Mouse (Mus musculus) liver, embryonic 12.5 days (tissue): ENCODE results near the gene Kcnh2. TPM values are rescaled to one million over a fixed set of nuclear protein-coding genes. Genes with fewer than 3 reads are reported as not detected.

Source experiments
- ATAC-seq: fragments of 200-750 bp; cut with Nextera tagmentation; 2 replicates; pipeline ENCODE4 v1.8.0; 2017; ENCODE audit warnings: moderate number of reproducible peaks, mild to moderate bottlenecking, moderate library complexity
- H3K27ac ChIP-seq: fragments of 300-500 bp; sonication (generic); 2 replicates; pipeline ENCODE4 v1.5.1; 2016; ENCODE audit warnings: mild to moderate bottlenecking
- H3K27me3 ChIP-seq: fragments of 300-500 bp; sonication (generic); replicated peaks from 2 replicates; pipeline ENCODE4 v1.6.1; 2016; ENCODE audit warnings: mild to moderate bottlenecking, moderate library complexity
- H3K36me3 ChIP-seq: fragments of 300-500 bp; sonication (generic); 2 replicates; pipeline ENCODE4 v1.6.1; 2016; ENCODE audit warnings: mild to moderate bottlenecking, moderate library complexity
- H3K4me1 ChIP-seq: fragments of 300-500 bp; sonication (generic); 2 replicates; pipeline ENCODE4 v1.6.1; 2016
- H3K4me2 ChIP-seq: fragments of 300-500 bp; sonication (generic); 2 replicates; pipeline ENCODE4 v1.6.1; 2016; ENCODE audit warnings: mild to moderate bottlenecking, moderate library complexity
- H3K4me3 ChIP-seq: fragments of 300-500 bp; sonication (generic); 2 replicates; pipeline ENCODE4 v1.5.1; 2016; ENCODE audit warnings: mild to moderate bottlenecking, moderate library complexity
- H3K9ac ChIP-seq: fragments of 300-500 bp; sonication (generic); 2 replicates; pipeline ENCODE4 v1.6.1; 2016; ENCODE audit warnings: mild to moderate bottlenecking, moderate library complexity
- H3K9me3 ChIP-seq: fragments of 300-500 bp; sonication (generic); replicated peaks from 2 replicates; pipeline ENCODE4 v1.6.1; 2016; ENCODE audit warnings: mild to moderate bottlenecking, moderate library complexity
- WGBS: fragments of 180-500 bp; shearing (Covaris S2); methylation state at CpG from one replicate; pipeline ENCODE4 v1.1.7; 2016; ENCODE audit not compliant: insufficient replicate concordance; 5-methylcytosine and 5-hydroxymethylcytosine counted together
- polyA plus RNA-seq: library from polyadenylated mRNA; unstranded; fragments of >200 nt; fragmentation: Nextera tagmentation; extraction: Ambion mirVana; gene quantifications from 2 replicates; pipeline ENCODE4 v1.2.1, GENCODE M21; 2016

Gene Kcnh2
- polyA plus RNA-seq, 1 experiment from 2014 or later = 0.89 TPM

- no peak for ATAC-seq
- Histone ChIP-seq H3K4me2 (no peak overlapping the region), H3K36me3 (no peaks in the 10 kb centered on the region), H3K27ac (no peak overlapping the region), H3K4me1 (no peaks in the 10 kb centered on the region), H3K9me3 (no peaks in the 10 kb centered on the region), H3K9ac (no peak overlapping the region), H3K4me3 (no peak overlapping the region), H3K27me3 (peaks cover 50% of the 10 kb centered on the region; the same call in 1 of the 2 replicates)
- 64% methylated on average over 6 of the region's 6 CpGs for WGBS
Observed at GRCm38 (mm10) chr5:24374216-24374615, 22.8 kb upstream of the Kcnh2 start.

DNA sequence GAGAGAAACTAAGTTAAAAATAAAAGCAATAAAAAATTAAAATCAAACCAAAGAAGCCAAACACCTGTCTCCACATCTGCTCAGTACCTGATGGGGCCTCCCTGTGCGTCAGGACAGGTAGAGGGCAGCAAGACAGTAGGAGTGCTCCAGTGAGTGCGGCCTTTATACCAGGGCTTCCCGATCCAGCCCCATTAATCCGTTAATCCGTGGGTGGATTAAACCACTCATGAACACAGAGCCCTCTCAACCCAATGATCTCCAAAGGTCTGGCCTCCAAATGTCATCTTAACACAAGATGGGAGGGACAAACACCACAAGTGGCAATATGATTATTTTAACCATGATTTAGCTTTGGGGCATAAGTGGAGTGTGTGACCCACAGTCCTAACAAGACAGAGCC, 22.4 kb upstream of the Kcnh2 start:
- H3K4me2 ChIP-seq = no peak overlapping the region

DNA sequence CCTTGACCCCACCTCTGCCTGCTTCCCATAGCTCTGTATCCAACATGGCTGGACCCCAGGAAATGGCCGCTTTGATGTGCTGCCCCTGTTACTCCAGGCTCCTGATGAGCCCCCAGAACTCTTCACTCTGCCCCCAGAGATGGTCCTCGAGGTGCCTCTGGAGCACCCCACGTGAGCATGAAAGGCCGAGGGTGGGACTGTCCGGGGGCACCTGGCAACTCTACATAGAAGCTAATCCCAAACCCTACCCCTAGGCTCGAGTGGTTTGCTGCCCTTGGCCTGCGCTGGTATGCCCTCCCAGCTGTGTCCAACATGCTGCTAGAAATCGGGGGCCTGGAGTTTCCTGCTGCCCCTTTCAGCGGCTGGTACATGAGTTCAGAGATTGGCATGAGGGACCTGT, 18.4 kb upstream of the Kcnh2 start:
- no peak overlapping the region for H3K27ac ChIP-seq
- WGBS = 74% methylated on average over 9 of the region's 9 CpGs
- H3K4me1 ChIP-seq = peaks cover 11% of the 10 kb centered on the region; the same call in 1 of the 2 replicates
- H3K4me2 ChIP-seq = no peak overlapping the region
- no peak overlapping the region for H3K9ac ChIP-seq
- ATAC-seq = no peak
- peaks cover 63% of the 10 kb centered on the region for H3K27me3 ChIP-seq
- no peak overlapping the region for H3K4me3 ChIP-seq
- no peaks in the 10 kb centered on the region for H3K36me3 ChIP-seq
- H3K9me3 ChIP-seq = no peaks in the 10 kb centered on the region

More for the DNA sequence above, 22.4 kb upstream of the Kcnh2 start:
- H3K36me3 ChIP-seq = no peaks in the 10 kb centered on the region
- H3K4me1 ChIP-seq = no peaks in the 10 kb centered on the region
- no peak for ATAC-seq
- H3K9ac ChIP-seq = no peak overlapping the region
- 67% methylated on average over 5 of the region's 5 CpGs for WGBS
- no peak overlapping the region for H3K27ac ChIP-seq
- H3K9me3 ChIP-seq = no peaks in the 10 kb centered on the region
- H3K4me3 ChIP-seq = no peak overlapping the region
- peaks cover 50% of the 10 kb centered on the region; the same call in 1 of the 2 replicates for H3K27me3 ChIP-seq

GRCm38 (mm10) chr5:24366426-24366825, 15.0 kb upstream of the Kcnh2 start:
- Histone ChIP-seq H3K27me3 (peaks cover 79% of the 10 kb centered on the region), H3K4me1 (peaks cover 12% of the 10 kb centered on the region; the same call in 1 of the 2 replicates), H3K9me3 (no peaks in the 10 kb centered on the region), H3K9ac (no peak overlapping the region), H3K4me3 (no peak overlapping the region), H3K4me2 (no peak overlapping the region), H3K27ac (no peak overlapping the region), H3K36me3 (no peaks in the 10 kb centered on the region)
- ATAC-seq = no peak
- WGBS = 58% methylated on average over 9 of the region's 9 CpGs

- H3K4me1 ChIP-seq = peaks cover 12% of the 10 kb centered on the region; the same call in 1 of the 2 replicates
- 0 out of 2 replicates have a peak overlapping the region, but pooled peaks have one; percentile 1 for H3K4me2 ChIP-seq
- no peaks in the 10 kb centered on the region for H3K36me3 ChIP-seq
- no peak overlapping the region for H3K27ac ChIP-seq
- peak overlapping the region; percentile 2; the same call in 1 of the 2 replicates for H3K4me3 ChIP-seq
- peaks cover 75% of the 10 kb centered on the region for H3K27me3 ChIP-seq
- no peak for ATAC-seq
- no peaks in the 10 kb centered on the region for H3K9me3 ChIP-seq
- WGBS = 6% methylated on average over 5 of the region's 5 CpGs
- H3K9ac ChIP-seq = no peak overlapping the region
Observed at GRCm38 (mm10) chr5:24365528-24365927, 14.1 kb upstream of the Kcnh2 start.

- Histone ChIP-seq H3K9ac (no peak overlapping the region), H3K9me3 (no peaks in the 10 kb centered on the region), H3K36me3 (no peaks in the 10 kb centered on the region), H3K4me2 (peak overlapping the region; percentile 1; the same call in 1 of the 2 replicates), H3K4me1 (peaks cover 12% of the 10 kb centered on the region; the same call in 1 of the 2 replicates), H3K27ac (no peak overlapping the region), H3K27me3 (peaks cover 75% of the 10 kb centered on the region), H3K4me3 (peak overlapping the region; percentile 2; the same call in 1 of the 2 replicates)
- WGBS = 44% methylated on average over 10 of the region's 10 CpGs
- ATAC-seq = no peak
Observed at GRCm38 (mm10) chr5:24364963-24365362, 13.6 kb upstream of the Kcnh2 start.

DNA sequence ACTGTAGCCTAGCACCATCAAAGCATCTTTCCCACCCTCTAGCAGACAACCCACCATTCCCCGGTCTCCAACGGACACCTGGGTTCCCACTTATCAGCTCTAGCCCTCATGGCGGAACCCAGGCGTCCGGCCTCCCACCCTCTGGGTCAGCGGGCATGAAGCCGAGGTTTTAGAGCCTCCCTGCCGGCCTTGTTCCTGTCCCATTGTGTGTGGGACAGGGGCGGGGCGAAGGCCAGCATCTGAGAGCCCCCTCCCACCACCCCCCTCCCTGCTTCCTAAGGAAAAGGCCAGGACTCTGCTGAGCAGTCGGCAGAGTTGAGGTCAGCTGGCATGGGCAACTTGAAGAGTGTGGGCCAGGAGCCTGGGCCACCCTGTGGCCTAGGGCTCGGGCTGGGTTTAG, 13.1 kb upstream of the Kcnh2 start, which contains the start of gene Nos3:
TSS of gene Nos3 (plus strand) at position 303 of the 400 bp plus-strand sequence.
- 30% methylated on average over 12 of the region's 12 CpGs for WGBS
- Histone ChIP-seq H3K4me1 (peaks cover 12% of the 10 kb centered on the region; the same call in 1 of the 2 replicates), H3K27me3 (peaks cover 74% of the 10 kb centered on the region), H3K36me3 (no peaks in the 10 kb centered on the region), H3K9me3 (no peaks in the 10 kb centered on the region), H3K4me3 (peak within 1 kb of the TSS; percentile 2; the same call in 1 of the 2 replicates), H3K27ac (no peak within 1 kb of the TSS), H3K4me2 (peak within 1 kb of the TSS; percentile 1; the same call in 1 of the 2 replicates), H3K9ac (no peak within 1 kb of the TSS)
- ATAC-seq = no peak

DNA sequence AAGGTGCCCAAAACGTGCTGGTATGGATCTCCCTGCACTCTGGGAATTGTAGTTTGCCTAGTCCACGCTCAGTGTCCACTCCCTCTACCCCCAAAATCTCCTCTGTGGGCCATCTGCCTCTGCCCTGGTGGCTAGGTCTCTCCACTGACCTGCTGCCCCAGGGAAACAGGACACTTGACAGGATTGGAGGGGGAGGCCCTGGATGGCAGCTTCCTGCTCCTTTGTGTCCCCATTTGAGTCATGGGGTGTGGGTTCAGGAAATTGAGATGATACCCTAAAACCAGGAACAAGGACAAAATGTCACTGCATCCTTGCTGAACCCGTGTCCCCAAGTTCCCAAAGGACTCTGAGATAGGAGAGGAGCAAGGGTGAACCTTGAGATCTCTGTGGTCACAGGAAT, 12.7 kb upstream of the Kcnh2 start:
- peaks cover 12% of the 10 kb centered on the region; the same call in 1 of the 2 replicates for H3K4me1 ChIP-seq
- no peak overlapping the region for H3K4me3 ChIP-seq
- no peak for ATAC-seq
- H3K27me3 ChIP-seq = peaks cover 74% of the 10 kb centered on the region
- no peak overlapping the region for H3K4me2 ChIP-seq
- H3K9ac ChIP-seq = no peak overlapping the region
- no peaks in the 10 kb centered on the region for H3K36me3 ChIP-seq
- H3K27ac ChIP-seq = no peak overlapping the region
- 37% methylated on average over 3 of the region's 3 CpGs for WGBS
- no peaks in the 10 kb centered on the region for H3K9me3 ChIP-seq

DNA sequence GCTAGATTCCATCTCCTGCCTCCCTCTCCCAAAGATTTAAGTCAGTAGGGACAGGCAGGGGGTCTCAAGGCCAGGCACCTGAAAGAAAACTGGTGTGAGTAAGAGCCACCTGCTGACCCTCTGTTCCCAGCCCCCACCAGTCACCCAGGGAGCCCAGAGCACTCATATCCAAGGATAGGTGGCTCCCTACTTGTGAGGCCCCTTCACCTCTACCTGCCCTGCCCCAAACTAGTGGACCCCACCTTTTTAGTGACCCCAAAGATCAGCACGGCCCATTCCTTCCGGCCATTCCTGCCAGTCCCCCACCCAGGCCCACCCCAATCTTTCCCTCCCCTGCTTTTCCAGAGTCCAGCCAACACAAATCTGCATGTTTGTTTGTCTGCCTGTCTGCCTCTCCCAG, 12.1 kb upstream of the Kcnh2 start:
- Histone ChIP-seq H3K4me2 (no peak overlapping the region), H3K9me3 (no peaks in the 10 kb centered on the region), H3K4me1 (peaks cover 12% of the 10 kb centered on the region; the same call in 1 of the 2 replicates), H3K4me3 (no peak overlapping the region), H3K9ac (no peak overlapping the region), H3K27me3 (peaks cover 76% of the 10 kb centered on the region), H3K27ac (no peak overlapping the region), H3K36me3 (no peaks in the 10 kb centered on the region)
- 65% methylated on average over 2 of the region's 2 CpGs for WGBS
- ATAC-seq = no peak

- Histone ChIP-seq H3K36me3 (no peaks in the 10 kb centered on the region), H3K27me3 (peaks cover 71% of the 10 kb centered on the region), H3K9me3 (no peaks in the 10 kb centered on the region), H3K9ac (no peak overlapping the region), H3K4me1 (peaks cover 12% of the 10 kb centered on the region; the same call in 1 of the 2 replicates), H3K4me2 (no peak overlapping the region), H3K4me3 (no peak overlapping the region), H3K27ac (no peak overlapping the region)
- WGBS = 0% methylated on average over 7 of the region's 7 CpGs
- ATAC-seq = peak; percentile 43; the same call in 1 of the 2 replicates
Observed at GRCm38 (mm10) chr5:24360792-24361454, 9.5 kb upstream of the Kcnh2 start.

DNA sequence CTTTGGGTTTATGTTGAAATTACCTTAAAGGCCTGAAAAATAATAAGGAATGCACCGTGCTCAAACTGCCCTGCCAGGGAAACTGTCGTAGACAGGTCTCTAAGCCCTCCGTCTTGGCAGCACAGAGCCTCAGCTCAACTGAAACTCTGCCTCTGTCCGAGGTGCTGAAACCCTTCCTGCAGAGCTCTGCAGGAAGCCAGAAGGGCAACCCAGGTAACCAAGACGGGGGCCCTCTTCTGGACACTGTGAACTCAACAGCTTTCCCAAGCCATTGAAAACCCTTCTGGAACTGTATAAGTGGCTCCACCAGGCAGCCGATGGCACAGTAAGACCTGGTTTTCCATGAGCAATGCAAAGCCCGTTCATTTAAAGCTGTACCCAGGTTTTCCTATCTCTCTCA, 6.1 kb upstream of the Kcnh2 start:
- Histone ChIP-seq H3K9ac (no peak overlapping the region), H3K27ac (no peak overlapping the region), H3K4me2 (no peak overlapping the region), H3K27me3 (peaks cover 73% of the 10 kb centered on the region), H3K9me3 (no peaks in the 10 kb centered on the region), H3K4me1 (peaks cover 3% of the 10 kb centered on the region), H3K4me3 (no peak overlapping the region), H3K36me3 (no peaks in the 10 kb centered on the region)
- WGBS = 13% methylated on average over 7 of the region's 7 CpGs
- no peak for ATAC-seq

DNA sequence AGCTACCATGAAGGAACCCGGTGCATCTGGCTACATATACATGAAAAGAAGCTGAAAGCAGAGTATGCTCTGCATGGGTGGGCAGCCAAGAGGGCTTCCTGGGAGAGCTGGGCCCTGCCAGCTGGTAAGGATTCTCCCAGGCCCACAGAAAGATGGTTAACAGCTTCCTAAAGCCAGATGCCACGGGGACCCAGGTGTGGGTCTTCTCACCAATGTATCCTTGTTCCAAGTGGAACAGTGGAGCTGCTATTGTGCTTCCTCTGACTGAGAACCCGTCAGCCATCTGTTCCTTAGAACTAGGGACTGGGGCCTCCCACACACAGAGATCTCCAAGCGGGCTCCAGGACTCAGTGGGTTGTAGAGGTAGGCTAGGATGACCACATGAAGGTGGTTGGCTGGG, 5.4 kb upstream of the Kcnh2 start:
- peaks cover 10% of the 10 kb centered on the region for H3K4me1 ChIP-seq
- 48% methylated on average over 4 of the region's 4 CpGs for WGBS
- H3K27me3 ChIP-seq = peaks cover 75% of the 10 kb centered on the region
- H3K9me3 ChIP-seq = no peaks in the 10 kb centered on the region
- H3K27ac ChIP-seq = no peak overlapping the region
- H3K9ac ChIP-seq = no peak overlapping the region
- no peak overlapping the region for H3K4me3 ChIP-seq
- no peaks in the 10 kb centered on the region for H3K36me3 ChIP-seq
- no peak for ATAC-seq
- no peak overlapping the region for H3K4me2 ChIP-seq
